Mouse (Mus musculus): Measurements from ENCODE around the gene Hoxd8. TPM values are rescaled to one million over a fixed set of nuclear protein-coding genes. Genes with fewer than 3 reads are reported as not detected.

Hoxd8 gene
- polyA plus RNA-seq, 1 experiment from 2014 or later = 0.09 TPM

DNA sequence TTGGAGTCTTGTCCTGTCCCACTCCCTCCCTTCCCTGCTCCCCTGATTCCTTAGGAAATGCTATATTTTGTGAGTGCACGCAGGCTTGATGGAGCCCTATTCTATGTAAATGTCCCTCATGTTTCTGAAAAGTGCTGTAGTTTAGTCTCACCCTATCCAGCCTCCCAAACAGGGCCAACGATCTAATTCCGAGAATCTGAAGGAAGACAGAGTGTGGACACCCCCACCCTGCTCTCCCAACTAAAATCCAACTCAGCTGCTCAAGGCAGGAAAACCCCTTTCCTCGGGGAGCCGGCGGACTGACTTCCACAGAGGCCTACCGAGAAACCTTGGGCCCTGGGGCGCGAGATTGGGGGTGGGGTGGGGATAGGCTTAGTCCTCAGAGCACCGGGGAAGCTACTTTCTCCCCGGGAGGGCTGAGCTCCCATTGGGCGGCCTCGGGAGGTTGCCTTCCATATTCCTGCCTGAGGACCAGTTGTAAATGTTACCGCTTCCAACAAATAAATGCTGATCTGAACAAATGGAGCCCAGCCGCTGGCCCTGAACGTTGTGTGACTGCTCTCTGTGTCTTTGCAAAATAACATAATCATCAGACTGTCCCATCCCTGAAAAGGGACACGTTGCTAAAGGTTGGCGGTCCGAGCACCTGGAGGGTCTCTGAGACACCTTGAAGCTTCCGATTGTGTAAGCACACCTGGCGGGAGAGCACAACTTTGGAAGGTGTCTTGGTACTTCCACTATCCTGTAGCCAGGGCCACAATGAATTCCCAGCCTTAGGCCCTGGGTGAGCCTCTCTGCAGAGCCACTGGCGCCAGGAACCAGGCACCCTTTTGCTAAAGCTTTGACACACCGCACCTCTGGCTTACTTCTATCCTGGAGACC is 4.5 kb upstream of the Hoxd8 start:
- no peak overlapping the region for H3K4me3 ChIP-seq (ENCODE audit: low read depth, low read length)
- no peaks in the 10 kb centered on the region for H3K9me3 ChIP-seq (replicated peaks; ENCODE audit: control insufficient read depth, low read length)
- H3K27ac ChIP-seq (ENCODE audit: low read depth, low read length) = no peak overlapping the region
- H3K4me1 ChIP-seq (ENCODE audit: control insufficient read depth, insufficient read depth, low read length) = peaks cover 9% of the 10 kb centered on the region; the same call in 1 of the 2 replicates
- peaks cover 96% of the 10 kb centered on the region for H3K27me3 ChIP-seq (replicated peaks; ENCODE audit: control insufficient read depth, insufficient read depth, low read length)
- DNase-seq (ENCODE audit: low spot score) (no peak), ATAC-seq (no peak)
- WGBS = under 1% methylated on average over 23 of the region's 23 CpGs
- H3K36me3 ChIP-seq (ENCODE audit: control insufficient read depth, insufficient read depth, low read length) = no peaks in the 10 kb centered on the region
- H3K4me2 ChIP-seq (ENCODE audit: low read length) = no peak overlapping the region
- no peak overlapping the region for H3K9ac ChIP-seq (ENCODE audit: low read length)

DNA sequence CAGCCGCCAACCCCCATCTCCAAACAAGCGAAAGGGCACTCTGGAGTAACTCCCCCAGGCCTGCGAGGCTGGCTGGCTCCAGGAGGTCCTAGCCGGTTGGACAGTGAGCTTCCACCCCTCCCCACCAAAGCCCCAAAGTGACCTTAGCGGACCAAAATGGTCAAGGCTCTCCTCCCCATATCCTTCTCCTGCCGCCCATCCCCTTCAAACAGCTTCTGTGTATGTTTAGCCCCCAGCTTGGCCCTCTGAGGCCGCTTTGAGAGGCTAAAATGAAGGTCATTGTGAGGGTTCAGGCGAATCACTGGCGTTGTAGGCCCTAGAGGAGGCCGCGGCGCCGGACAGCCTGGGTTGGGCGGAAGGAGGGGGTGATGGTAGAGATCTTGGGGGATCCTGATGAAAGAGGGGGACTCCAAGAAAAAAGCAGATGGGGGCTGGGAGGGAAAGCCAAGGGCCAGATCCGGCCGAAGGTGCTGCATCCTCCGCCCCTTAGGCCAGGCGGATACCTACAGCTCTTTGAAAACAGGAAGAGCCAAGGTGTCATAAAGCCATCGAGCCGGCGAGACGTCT is 3.8 kb upstream of the Hoxd8 start:
- H3K4me1 ChIP-seq (ENCODE audit: control insufficient read depth, insufficient read depth, low read length) = peaks cover 12% of the 10 kb centered on the region; the same call in 1 of the 2 replicates
- WGBS = 1% methylated on average over 22 of the region's 22 CpGs
- DNase-seq (ENCODE audit: low spot score) (no peak), ATAC-seq (no peak)
- no peak overlapping the region for H3K4me2 ChIP-seq (ENCODE audit: low read length)
- no peak overlapping the region for H3K27ac ChIP-seq (ENCODE audit: low read depth, low read length)
- no peak overlapping the region for H3K4me3 ChIP-seq (ENCODE audit: low read depth, low read length)
- no peaks in the 10 kb centered on the region for H3K9me3 ChIP-seq (replicated peaks; ENCODE audit: control insufficient read depth, low read length)
- no peak overlapping the region for H3K9ac ChIP-seq (ENCODE audit: low read length)
- peaks cover 96% of the 10 kb centered on the region for H3K27me3 ChIP-seq (replicated peaks; ENCODE audit: control insufficient read depth, insufficient read depth, low read length)
- no peaks in the 10 kb centered on the region for H3K36me3 ChIP-seq (ENCODE audit: control insufficient read depth, insufficient read depth, low read length)

GRCm38 (mm10) chr2:74701949-74702819 is 2.2 kb upstream of the Hoxd8 start:
- no peak overlapping the region for H3K9ac ChIP-seq (ENCODE audit: low read length)
- no peaks in the 10 kb centered on the region for H3K9me3 ChIP-seq (replicated peaks; ENCODE audit: control insufficient read depth, low read length)
- no peak overlapping the region for H3K4me2 ChIP-seq (ENCODE audit: low read length)
- WGBS = 12% methylated on average over 17 of the region's 17 CpGs
- ATAC-seq (no peak), DNase-seq (ENCODE audit: low spot score) (peak; percentile 90)
- H3K27me3 ChIP-seq (replicated peaks; ENCODE audit: control insufficient read depth, insufficient read depth, low read length) = peaks cover 96% of the 10 kb centered on the region
- H3K36me3 ChIP-seq (ENCODE audit: control insufficient read depth, insufficient read depth, low read length) = no peaks in the 10 kb centered on the region
- peaks cover 12% of the 10 kb centered on the region; the same call in 1 of the 2 replicates for H3K4me1 ChIP-seq (ENCODE audit: control insufficient read depth, insufficient read depth, low read length)
- no peak overlapping the region for H3K27ac ChIP-seq (ENCODE audit: low read depth, low read length)
- no peak overlapping the region for H3K4me3 ChIP-seq (ENCODE audit: low read depth, low read length)

DNA sequence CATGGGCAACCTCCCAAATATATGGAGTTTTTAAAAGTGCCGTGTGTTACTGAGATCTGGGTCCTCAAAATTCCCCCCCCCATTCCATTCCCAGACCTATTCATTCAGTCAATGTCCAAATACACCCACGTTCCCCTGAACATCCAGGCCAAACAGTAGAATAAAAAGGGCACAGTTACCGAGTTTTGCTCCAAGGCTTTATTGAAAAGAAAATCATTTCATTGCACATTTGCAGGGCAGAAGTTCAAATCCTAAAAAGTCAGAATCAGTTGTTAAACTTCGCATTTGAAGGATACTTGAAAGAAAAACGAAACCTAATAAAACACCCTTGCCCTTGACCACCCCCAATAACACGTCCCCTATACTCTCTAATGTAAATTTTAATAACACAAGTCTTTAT is 1.6 kb upstream of the Hoxd8 start:
- H3K4me3 ChIP-seq (ENCODE audit: low read depth, low read length) = no peak overlapping the region
- peaks cover 96% of the 10 kb centered on the region for H3K27me3 ChIP-seq (replicated peaks; ENCODE audit: control insufficient read depth, insufficient read depth, low read length)
- H3K36me3 ChIP-seq (ENCODE audit: control insufficient read depth, insufficient read depth, low read length) = no peaks in the 10 kb centered on the region
- ATAC-seq = no peak
- H3K9ac ChIP-seq (ENCODE audit: low read length) = no peak overlapping the region
- DNase-seq (ENCODE audit: low spot score) = no peak
- H3K4me2 ChIP-seq (ENCODE audit: low read length) = no peak overlapping the region
- H3K9me3 ChIP-seq (replicated peaks; ENCODE audit: control insufficient read depth, low read length) = no peaks in the 10 kb centered on the region
- WGBS = 10% methylated on average over 6 of the region's 6 CpGs
- H3K4me1 ChIP-seq (ENCODE audit: control insufficient read depth, insufficient read depth, low read length) = peaks cover 10% of the 10 kb centered on the region; the same call in 1 of the 2 replicates
- no peak overlapping the region for H3K27ac ChIP-seq (ENCODE audit: low read depth, low read length)

- H3K27me3 ChIP-seq (replicated peaks; ENCODE audit: control insufficient read depth, insufficient read depth, low read length) = peaks cover 96% of the 10 kb centered on the region
- H3K9ac ChIP-seq (ENCODE audit: low read length) = no peak overlapping the region
- H3K36me3 ChIP-seq (ENCODE audit: control insufficient read depth, insufficient read depth, low read length) = no peaks in the 10 kb centered on the region
- peaks cover 5% of the 10 kb centered on the region; the same call in 1 of the 2 replicates for H3K4me1 ChIP-seq (ENCODE audit: control insufficient read depth, insufficient read depth, low read length)
- no peaks in the 10 kb centered on the region for H3K9me3 ChIP-seq (replicated peaks; ENCODE audit: control insufficient read depth, low read length)
- DNase-seq (ENCODE audit: low spot score) (no peak), ATAC-seq (no peak)
- H3K4me2 ChIP-seq (ENCODE audit: low read length) = no peak overlapping the region
- H3K4me3 ChIP-seq (ENCODE audit: low read depth, low read length) = no peak overlapping the region
- H3K27ac ChIP-seq (ENCODE audit: low read depth, low read length) = no peak overlapping the region
- 2% methylated on average over 10 of the region's 10 CpGs for WGBS
Observed at GRCm38 (mm10) chr2:74703317-74703716, 1.1 kb upstream of the Hoxd8 start.

DNA sequence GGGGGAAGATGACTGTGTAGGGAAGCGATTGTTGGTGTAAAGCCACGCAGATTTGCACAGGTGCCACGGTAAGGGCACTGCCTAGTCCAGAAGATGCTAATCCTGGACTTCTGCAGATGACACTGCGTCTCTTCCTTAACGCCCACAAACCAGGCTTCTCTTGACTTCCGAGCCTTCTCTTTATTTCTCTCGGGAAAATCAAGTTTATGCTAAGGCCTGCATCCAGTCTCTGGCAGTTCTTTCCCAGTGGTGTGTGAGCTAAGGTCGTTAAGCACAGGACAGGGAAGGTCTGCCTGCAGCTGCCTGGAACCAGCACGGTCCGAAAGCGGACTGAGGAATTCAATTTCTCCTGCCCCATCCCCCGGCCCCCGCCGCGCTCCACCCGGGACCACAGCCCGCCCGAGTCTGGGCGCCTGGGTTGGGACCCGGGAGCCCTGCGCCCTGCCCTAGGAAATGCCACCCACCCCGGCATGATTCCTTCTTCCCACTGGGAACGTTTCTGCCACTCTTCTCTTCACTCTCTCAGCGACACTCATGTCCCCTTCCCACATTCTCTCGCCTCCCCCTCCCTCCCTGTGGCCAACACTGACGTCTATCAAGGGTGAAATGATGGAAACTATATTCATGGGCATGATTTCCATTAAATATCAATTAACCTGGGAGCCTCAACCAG is 559 bp upstream of the Hoxd8 start:
- Histone ChIP-seq H3K9ac (ENCODE audit: low read length) (no peak overlapping the region), H3K27me3 (replicated peaks; ENCODE audit: control insufficient read depth, insufficient read depth, low read length) (peaks cover 96% of the 10 kb centered on the region), H3K36me3 (ENCODE audit: control insufficient read depth, insufficient read depth, low read length) (no peaks in the 10 kb centered on the region), H3K9me3 (replicated peaks; ENCODE audit: control insufficient read depth, low read length) (no peaks in the 10 kb centered on the region), H3K4me1 (ENCODE audit: control insufficient read depth, insufficient read depth, low read length) (peaks cover 4% of the 10 kb centered on the region; the same call in 1 of the 2 replicates), H3K4me2 (ENCODE audit: low read length) (no peak overlapping the region), H3K4me3 (ENCODE audit: low read depth, low read length) (no peak overlapping the region), H3K27ac (ENCODE audit: low read depth, low read length) (no peak overlapping the region)
- no peak for ATAC-seq
- under 1% methylated on average over 26 of the region's 26 CpGs for WGBS
- no peak for DNase-seq (ENCODE audit: low spot score)

DNA sequence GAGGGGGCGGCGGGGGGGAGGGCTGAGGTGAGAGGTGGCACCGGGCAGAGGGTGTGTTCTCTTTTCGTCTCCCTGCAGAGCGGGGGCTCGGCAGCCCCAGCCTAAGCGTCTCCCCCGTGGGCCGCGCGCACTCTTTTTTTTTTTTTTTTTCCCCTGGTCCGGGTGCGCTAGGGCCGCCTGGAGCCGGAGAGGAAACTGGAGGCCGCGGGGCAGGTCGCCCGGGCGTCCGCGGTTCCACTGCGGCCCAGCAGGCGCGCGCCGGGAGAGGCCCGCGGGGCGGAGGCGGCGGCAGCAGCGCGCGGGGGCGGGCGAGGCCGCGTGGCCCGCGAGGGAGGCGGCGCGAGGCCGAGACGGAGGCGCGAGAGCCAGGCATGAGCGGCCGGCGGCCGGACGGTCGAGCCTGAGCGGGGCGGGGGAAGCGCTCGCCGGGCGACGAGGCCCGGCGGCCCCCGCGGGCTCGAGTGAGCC is 618 bp downstream of the Hoxd8 start:
- H3K27me3 ChIP-seq (replicated peaks; ENCODE audit: control insufficient read depth, insufficient read depth, low read length) = peaks cover 96% of the 10 kb centered on the region
- peak overlapping the region; percentile 50 for H3K4me2 ChIP-seq (ENCODE audit: low read length)
- no peak overlapping the region for H3K27ac ChIP-seq (ENCODE audit: low read depth, low read length)
- H3K4me3 ChIP-seq (ENCODE audit: low read depth, low read length) = peak overlapping the region; percentile 21
- peak overlapping the region; percentile 25; the same call in 1 of the 2 replicates for H3K9ac ChIP-seq (ENCODE audit: low read length)
- H3K4me1 ChIP-seq (ENCODE audit: control insufficient read depth, insufficient read depth, low read length) = peaks cover 4% of the 10 kb centered on the region; the same call in 1 of the 2 replicates
- DNase-seq (ENCODE audit: low spot score) (no peak), ATAC-seq (peak; percentile 26; the same call in 1 of the 2 replicates)
- WGBS = 0% methylated on average over 53 of the region's 66 CpGs
- H3K9me3 ChIP-seq (replicated peaks; ENCODE audit: control insufficient read depth, low read length) = no peaks in the 10 kb centered on the region
- H3K36me3 ChIP-seq (ENCODE audit: control insufficient read depth, insufficient read depth, low read length) = no peaks in the 10 kb centered on the region

- peak overlapping the region; percentile 50 for H3K4me2 ChIP-seq (ENCODE audit: low read length)
- peak overlapping the region; percentile 21 for H3K4me3 ChIP-seq (ENCODE audit: low read depth, low read length)
- H3K4me1 ChIP-seq (ENCODE audit: control insufficient read depth, insufficient read depth, low read length) = peaks cover 4% of the 10 kb centered on the region; the same call in 1 of the 2 replicates
- H3K9ac ChIP-seq (ENCODE audit: low read length) = no peak overlapping the region
- H3K27ac ChIP-seq (ENCODE audit: low read depth, low read length) = no peak overlapping the region
- peaks cover 96% of the 10 kb centered on the region for H3K27me3 ChIP-seq (replicated peaks; ENCODE audit: control insufficient read depth, insufficient read depth, low read length)
- under 1% methylated on average over 51 of the region's 85 CpGs for WGBS
- ATAC-seq = peak; percentile 55; the same call in 1 of the 2 replicates
- no peak for DNase-seq (ENCODE audit: low spot score)
- no peaks in the 10 kb centered on the region for H3K9me3 ChIP-seq (replicated peaks; ENCODE audit: control insufficient read depth, low read length)
- no peaks in the 10 kb centered on the region for H3K36me3 ChIP-seq (ENCODE audit: control insufficient read depth, insufficient read depth, low read length)
Observed at GRCm38 (mm10) chr2:74705467-74706089, 1.2 kb downstream of the Hoxd8 start.

Measured in forebrain, embryonic 14.5 days (tissue).